Mouse (Mus musculus): Measurements from ENCODE around the gene Pigs.

GRCm38 (mm10) chr11:78380996-78381395 lies 52.8 kb downstream of the Pigs start:
- TF ChIP-seq CTCF (IDR thresholded peaks at IDR 0.05; ENCODE audit: low read depth) (no peak), EP300 (IDR thresholded peaks at IDR 0.05; ENCODE audit: low read depth) (no peak)

Data from liver, postnatal 0 days (tissue).